Mouse (Mus musculus): ENCODE data around the gene Bex3. TPM values are rescaled to one million over a fixed set of nuclear protein-coding genes. Genes with fewer than 3 reads are reported as not detected.

Bex3 gene
- polyA plus RNA-seq, 1 experiment from 2014 or later, result 670 TPM

Other genes with a start within 250 kb of the Bex3 start
- gene Arxes1, start 236.9 kb upstream of the Bex3 start, polyA plus RNA-seq (2014; fragmentation: Nextera tagmentation; extraction: Ambion mirVana), result 141 and 142 TPM in 2 replicates
- 546 and 709 TPM in 2 replicates for gene Bex2, start 202.0 kb upstream of the Bex3 start, polyA plus RNA-seq (2014; fragmentation: Nextera tagmentation; extraction: Ambion mirVana)
- not detected in 2 replicates for gene Nxf3, start 185.0 kb upstream of the Bex3 start, polyA plus RNA-seq (2014; fragmentation: Nextera tagmentation; extraction: Ambion mirVana)
- 139 and 159 TPM in 2 replicates for gene Bex4, start 131.3 kb upstream of the Bex3 start, polyA plus RNA-seq (2014; fragmentation: Nextera tagmentation; extraction: Ambion mirVana)
- gene Tceal8, start 97.9 kb upstream of the Bex3 start, polyA plus RNA-seq (2014; fragmentation: Nextera tagmentation; extraction: Ambion mirVana), result 133 and 136 TPM in 2 replicates
- gene Tceal5, start 66.4 kb upstream of the Bex3 start, polyA plus RNA-seq (2014; fragmentation: Nextera tagmentation; extraction: Ambion mirVana), result 8.0 and 17.2 TPM in 2 replicates
- gene Tceal7, start 55.5 kb upstream of the Bex3 start, polyA plus RNA-seq (2014; fragmentation: Nextera tagmentation; extraction: Ambion mirVana), result 1.8 and 1.9 TPM in 2 replicates
- 195 and 260 TPM in 2 replicates for gene Bex1, start 54.7 kb upstream of the Bex3 start, polyA plus RNA-seq (2014; fragmentation: Nextera tagmentation; extraction: Ambion mirVana)
- gene Tceal9, start 25.2 kb upstream of the Bex3 start, polyA plus RNA-seq (2014; fragmentation: Nextera tagmentation; extraction: Ambion mirVana), result 319 and 320 TPM in 2 replicates
- not detected in 2 replicates for gene Kir3dl1, start 247.7 kb downstream of the Bex3 start, polyA plus RNA-seq (2014; fragmentation: Nextera tagmentation; extraction: Ambion mirVana)

Measured in midbrain, embryonic 14.5 days (tissue).